Mouse (Mus musculus) ES-Bruce4 (cell line): ENCODE measurements around the gene Mef2a.

ENCODE experiments used
- CTCF ChIP-seq: IDR thresholded peaks from one replicate; pipeline ENCODE4 v1.8.1; 2011; ENCODE audit warnings: low read depth, low read length
- EP300 ChIP-seq: IDR thresholded peaks from 2 replicates; pipeline ENCODE4 v1.6.1; 2011; ENCODE audit warnings: low read depth, low read length; ENCODE audit not compliant: insufficient read depth

DNA sequence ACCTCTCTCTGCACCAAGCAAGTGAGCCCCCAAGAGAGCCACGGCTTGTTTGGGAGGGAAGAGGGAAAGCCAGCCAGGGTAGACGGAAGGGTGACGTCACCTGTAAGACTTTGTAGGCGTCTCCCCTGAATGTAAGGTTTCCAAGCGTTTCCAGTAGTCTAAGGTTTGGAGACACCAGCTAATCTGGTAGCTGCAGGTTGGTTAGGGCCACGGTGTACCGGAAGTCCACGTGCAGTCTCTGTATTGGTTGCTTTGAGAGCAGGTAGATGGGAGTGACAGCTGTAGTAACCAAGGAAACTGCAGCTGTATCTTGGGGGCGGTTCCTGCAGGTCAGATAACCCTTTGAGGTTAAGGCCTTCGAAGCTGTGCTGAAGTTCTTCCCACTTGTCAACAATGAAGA lies 166.2 kb downstream of the Mef2a start:
- TF ChIP-seq CTCF (no peak), EP300 (no peak)
